Mouse (Mus musculus): ENCODE measurements around the gene Gm128.

DNA sequence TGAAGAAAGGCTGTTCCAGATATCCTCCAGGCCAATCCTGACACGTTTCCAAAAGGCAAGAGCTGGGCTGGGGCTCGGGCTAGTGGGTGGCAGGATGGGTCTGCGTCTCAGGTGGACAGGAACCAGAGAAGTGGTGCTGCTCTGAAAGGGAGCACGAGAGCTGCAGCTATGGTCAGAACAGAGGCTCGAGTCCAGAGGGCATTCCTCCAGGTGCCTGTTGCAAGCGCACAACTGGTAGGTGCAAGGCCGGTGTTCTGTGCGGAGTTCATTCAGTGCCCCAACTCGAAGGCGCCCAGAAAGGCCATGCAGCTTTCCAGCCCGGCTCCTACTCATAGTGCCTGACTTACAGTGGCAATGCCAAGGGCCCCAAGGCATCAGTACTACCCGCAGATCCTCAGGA lies 1.4 kb downstream of the Gm128 start:
- no peak for TF ChIP-seq CTCF (IDR thresholded peaks at IDR 0.05; ENCODE audit: extremely low read depth, insufficient read depth, low read length)
- no peak for TF ChIP-seq POLR2A (IDR thresholded peaks at IDR 0.05; ENCODE audit: extremely low read depth, insufficient read depth, low read length)
